ENCODE assay signal across 9 mouse cellular contexts in the genomic region with DNA sequence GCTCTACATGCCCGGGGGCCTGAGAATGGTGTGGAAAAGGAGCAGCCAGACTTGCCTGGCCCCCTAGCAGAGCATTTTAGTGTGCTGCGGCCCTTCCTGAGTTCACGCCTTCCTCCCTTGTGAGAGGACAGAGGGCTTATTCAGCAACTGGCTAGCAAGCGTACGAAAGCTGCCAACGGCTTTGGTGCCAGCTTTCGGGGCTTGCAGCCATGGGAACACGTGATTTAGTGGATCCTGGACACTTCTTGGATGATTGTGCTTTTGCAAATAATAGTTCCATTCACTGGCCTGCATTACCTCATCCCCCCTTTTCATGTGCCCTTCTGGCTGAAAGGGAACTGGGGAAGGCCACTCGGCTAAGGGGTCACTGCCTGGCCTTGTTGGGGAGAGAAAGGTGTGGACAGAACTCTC. TPM values are rescaled to one million over a fixed set of nuclear protein-coding genes. Genes with fewer than 3 reads are reported as not detected.
DNase-seq lines count a peak whose midpoint lies in the region; TF ChIP-seq lines count a peak whose summit lies in the region.
"Had no signal": no experiment of that assay in that cellular context is flagged by ENCODE, and none has a peak within 500 bp of the region (broad histone marks: within the 10 kb centered on the region; RNA-seq: fewer than 3 reads in every experiment).

No protein-coding gene starts in this region.

- peak; percentile 84 for DNase-seq in adrenal gland, adult 2 months
- peak; percentile 77 for DNase-seq in brain, embryonic 18.5 days (ENCODE audit: low read depth, low spot score)
- peak; percentile 5 for DNase-seq in forelimb bud, embryonic 11.5 days (ENCODE audit: low read depth, low spot score)
- peak; percentile 61 for DNase-seq in heart, postnatal 25 days (ENCODE audit: low spot score)
- DNase-seq in left cerebral cortex, adult 2 months (ENCODE audit: extremely low spot score in 1 of 2, low spot score in 2 of 2): peak; percentile 55 to 74
- DNase-seq in right cerebral cortex, postnatal 14 days: peak; percentile 64
- no peak for DNase-seq in thymus, postnatal 36 days
- DNase-seq in urinary bladder, adult 18-20 months (ENCODE audit: low spot score in 2 of 2): no peak
- DNase-seq: liver, embryonic 13.5 days had no signal

- no peak for TF ChIP-seq CTCF in left cerebral cortex, adult 2 months (IDR thresholded peaks at IDR 0.05)

- intact Hi-C loops in heart, postnatal 25 days (cut with DNase I): no loop called here
- intact Hi-C loops in left cerebral cortex, adult 2 months (cut with DNase I): no loop called here

- no peak overlapping the region for H3K4me3 ChIP-seq in left cerebral cortex, adult 2 months
- H3K4me3 ChIP-seq: liver, embryonic 13.5 days had no signal

- peak overlapping the region; percentile 73 for H3K27ac ChIP-seq in left cerebral cortex, adult 2 months
- H3K27ac ChIP-seq: liver, embryonic 13.5 days had no signal

RNA-seq across cellular contexts. Expression of a gene that starts 5.2 kb away (rescaled TPM):
- 1,000 to 10,000 TPM; 1,195 to 1,389 TPM for total RNA-seq in adrenal gland, adult 2 months (2021)
- polyA plus RNA-seq in adrenal gland, adult 2 months (2012; rRNA removed): 375 and 512 TPM in 2 replicates
- 100 to 1,000 TPM; 246 to 290 TPM for total RNA-seq in heart, postnatal 25 days (2021)
- total RNA-seq in left cerebral cortex, adult 2 months (2021): 100 to 1,000 TPM; 202 to 252 TPM

RNA-seq across cellular contexts. Expression of a gene that starts 5.3 kb away (rescaled TPM):
- total RNA-seq in adrenal gland, adult 2 months (2021): 10 to 100 TPM; 11.7 to 12.2 TPM
- 0.59 and 0.68 TPM in 2 replicates for polyA plus RNA-seq in adrenal gland, adult 2 months (2012; rRNA removed)
- total RNA-seq in heart, postnatal 25 days (2021): 1 to 10 TPM; 4.1 to 4.7 TPM
- total RNA-seq in left cerebral cortex, adult 2 months (2021): 1 to 10 TPM; 6.3 to 6.8 TPM

RNA-seq across cellular contexts. Expression of a gene that starts 41.8 kb away (rescaled TPM):
- total RNA-seq in adrenal gland, adult 2 months (2021): 10 to 100 TPM in 1 of 2 experiments, 1 to 10 TPM in 1; 9.8 to 22.6 TPM
- polyA plus RNA-seq in adrenal gland, adult 2 months (2012; rRNA removed): 22.4 and 32.9 TPM in 2 replicates
- 1 to 10 TPM; 5.1 to 6.9 TPM for total RNA-seq in heart, postnatal 25 days (2021)
- total RNA-seq in left cerebral cortex, adult 2 months (2021): 1 to 10 TPM; 1.6 to 2.5 TPM

Comparison
In these comparisons a context has a peak if more than half of its experiments do, and no peak if none do; other contexts are left out.
1. DNase-seq: peak in adrenal gland, adult 2 months (single experiment), brain, embryonic 18.5 days (single experiment), forelimb bud, embryonic 11.5 days (single experiment), heart, postnatal 25 days (single experiment), left cerebral cortex, adult 2 months (2 of 2) and right cerebral cortex, postnatal 14 days (single experiment); none in thymus, postnatal 36 days (0 of 2) and urinary bladder, adult 18-20 months (0 of 2).
2. RNA of a gene that starts 5.2 kb away (total RNA-seq): 1,195 to 1,389 TPM in adrenal gland, adult 2 months; 246 to 290 TPM in heart, postnatal 25 days and 202 to 252 TPM in left cerebral cortex, adult 2 months; every median in the first group is over 4 times any median in the second.